Mouse (Mus musculus) adrenal gland, postnatal 25 days (tissue): Measurements from ENCODE around the gene Ugt1a2. TPM values are rescaled to one million over a fixed set of nuclear protein-coding genes. Genes with fewer than 3 reads are reported as not detected.

Source experiments
- DNase-seq: peaks from one replicate; pipeline ENCODE4 v3.0.0; 2021; ENCODE audit warnings: mixed read lengths
- total RNA-seq: library from RNA; stranded (reverse); gene quantifications from 2 replicates; pipeline ENCODE4 v1.2.3, GENCODE M21; 2021

Gene Ugt1a2
- total RNA-seq, 1 experiment from 2014 or later, result 0.21 TPM

DNA sequence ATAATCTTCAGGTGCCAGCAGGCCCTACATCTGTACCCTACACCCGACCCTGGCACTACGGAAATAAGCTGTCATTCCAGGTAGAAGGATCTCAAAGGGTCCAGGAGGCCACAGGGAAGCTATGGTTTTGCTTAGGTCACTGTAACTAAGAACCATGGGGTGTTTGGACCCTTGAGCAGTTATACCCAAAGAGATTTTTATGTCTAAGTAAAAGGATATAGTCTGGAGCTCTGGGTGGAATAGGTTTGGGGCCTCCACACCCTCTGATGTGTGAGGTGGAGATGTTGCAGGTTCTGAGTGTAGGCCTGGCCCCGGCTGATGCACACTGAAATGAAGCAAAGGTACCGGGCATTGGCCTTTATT is 33.8 kb downstream of the Ugt1a2 start:
- no peak for DNase-seq

- DNase-seq, result no peak
These were observed 34.2 kb downstream of the Ugt1a2 start for GRCm38 (mm10) chr1:88234646-88235045.

DNA sequence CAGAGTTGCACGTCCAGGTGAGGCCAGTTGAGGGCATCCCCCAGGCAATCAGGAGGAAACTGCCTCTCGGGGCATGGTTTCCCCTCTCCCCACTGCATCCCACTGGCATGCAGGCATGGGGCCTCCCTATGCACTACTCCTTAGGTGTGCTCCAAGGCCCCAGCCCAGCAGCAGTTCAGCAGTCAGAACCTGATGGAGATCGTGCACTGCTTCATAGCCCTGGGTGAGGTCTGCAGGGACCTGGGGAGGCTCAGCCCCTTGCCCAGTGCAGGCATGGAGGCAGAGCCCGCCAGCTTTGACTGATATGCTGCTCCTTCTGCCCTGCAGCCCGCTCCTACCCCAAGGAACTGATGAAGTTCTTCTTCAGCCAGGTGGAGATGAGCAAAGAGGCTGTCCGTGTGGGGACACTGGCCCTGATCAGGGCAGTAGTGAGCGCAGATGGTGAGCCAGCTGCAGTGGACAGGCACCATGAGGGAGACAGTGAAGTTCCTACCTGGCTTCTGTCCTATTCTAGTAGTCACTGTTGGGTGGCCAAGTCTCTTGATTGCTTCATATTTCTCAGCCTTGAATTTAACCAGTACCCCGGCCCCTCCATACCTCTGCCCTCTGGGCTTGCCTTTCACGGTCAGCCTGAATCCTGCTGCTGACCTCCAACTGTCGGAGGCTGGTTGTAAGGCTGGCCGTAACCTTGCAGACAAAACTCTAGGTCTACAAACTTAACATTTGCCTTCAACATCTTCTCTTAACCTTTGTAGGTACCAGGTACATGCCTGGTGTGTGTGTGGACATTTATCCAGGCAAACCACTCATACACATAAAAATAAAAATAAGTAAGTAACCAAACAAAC is 34.9 kb downstream of the Ugt1a2 start:
- DNase-seq, result no peak

GRCm38 (mm10) chr1:88235894-88236415 is 35.6 kb downstream of the Ugt1a2 start:
- DNase-seq, result no peak

DNA sequence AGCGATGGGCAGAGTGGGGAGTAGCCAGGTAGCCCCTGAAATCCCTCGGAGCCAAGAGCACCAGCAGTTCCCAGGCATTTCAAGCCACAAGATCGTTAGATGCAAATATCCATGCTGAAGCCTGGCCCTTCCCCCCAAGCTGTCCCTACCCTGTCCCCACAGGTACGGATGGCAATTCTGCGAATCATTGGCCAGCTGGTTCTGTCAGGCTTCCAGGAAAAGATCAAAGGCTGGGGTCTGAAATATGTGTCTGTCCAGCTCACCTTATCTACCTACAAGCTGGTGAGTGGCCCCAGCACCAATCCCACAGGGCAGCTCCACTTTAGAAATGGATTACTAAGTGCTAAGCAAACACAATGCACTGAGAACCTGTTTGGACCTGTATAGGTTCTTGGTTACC is 36.9 kb downstream of the Ugt1a2 start:
- DNase-seq, result no peak

DNA sequence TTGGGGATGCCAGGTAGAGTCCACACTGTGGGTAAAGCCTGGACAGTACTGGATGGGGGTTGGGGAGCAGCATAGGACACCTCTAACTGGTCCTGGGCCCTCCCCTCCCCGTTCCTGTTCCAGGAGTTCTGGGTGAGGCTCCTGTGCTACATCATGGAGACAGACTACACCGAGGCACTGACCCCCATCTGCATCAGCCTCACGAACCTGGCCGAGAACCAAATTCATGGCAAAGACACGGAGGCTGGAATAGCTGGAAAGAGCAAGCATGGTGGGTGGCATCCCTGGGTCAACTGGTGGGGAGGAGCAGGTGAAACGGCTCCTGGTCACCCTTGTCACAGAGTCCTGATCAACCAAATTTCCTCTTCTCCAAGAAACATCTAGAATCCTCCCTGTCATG is 38.4 kb downstream of the Ugt1a2 start:
- no peak for DNase-seq

- DNase-seq, result no peak
These were observed 39.7 kb downstream of the Ugt1a2 start for GRCm38 (mm10) chr1:88240072-88240471.

- no peak for DNase-seq
These were observed 40.2 kb downstream of the Ugt1a2 start for GRCm38 (mm10) chr1:88240579-88240978.

- no peak for DNase-seq
These were observed 43.5 kb downstream of the Ugt1a2 start for GRCm38 (mm10) chr1:88243861-88244260.

DNA sequence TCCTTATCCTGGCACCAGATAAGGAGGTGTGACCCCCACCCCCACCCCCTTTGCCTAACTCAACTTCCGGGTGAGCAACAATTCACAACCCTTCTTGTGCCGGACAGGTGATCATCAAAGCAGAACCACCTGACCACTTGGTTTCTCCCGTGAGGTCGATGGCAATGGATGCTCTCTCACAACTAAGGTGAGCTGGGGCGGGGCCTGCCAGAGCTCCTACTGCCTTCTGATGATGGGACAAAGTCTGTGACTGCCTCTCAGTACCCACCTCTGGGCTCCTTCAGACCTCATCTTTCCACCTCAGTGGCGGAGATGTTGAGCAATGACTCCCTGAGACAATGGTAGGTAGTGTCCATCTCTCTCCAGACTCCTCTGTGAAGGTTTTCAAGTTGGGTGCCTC is 45.5 kb downstream of the Ugt1a2 start:
- no peak for DNase-seq

- no peak for DNase-seq
These were observed 46.0 kb downstream of the Ugt1a2 start for GRCm38 (mm10) chr1:88246386-88246785.

DNA sequence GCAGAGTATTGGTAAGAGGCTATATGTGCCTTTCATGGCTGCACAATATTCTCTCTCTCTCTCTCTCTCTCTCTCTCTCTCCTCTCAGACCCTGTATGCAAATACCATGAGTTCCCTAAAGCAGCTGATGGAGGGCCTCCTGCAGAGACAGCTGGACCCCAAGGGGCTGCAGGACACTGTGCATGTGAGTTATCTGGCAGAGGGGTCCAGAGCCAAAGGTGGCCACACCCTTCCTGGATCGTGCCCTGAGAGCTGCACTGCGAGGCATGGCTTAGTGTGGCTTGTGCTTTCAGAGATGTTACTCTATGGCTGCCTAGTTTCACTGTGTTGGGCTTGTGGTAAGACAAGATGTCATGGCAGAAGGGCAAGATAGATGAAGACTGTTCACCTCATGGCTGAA is 47.3 kb downstream of the Ugt1a2 start:
- DNase-seq, result no peak

- no peak for DNase-seq
These were observed 48.3 kb downstream of the Ugt1a2 start for GRCm38 (mm10) chr1:88248658-88249057.

- DNase-seq, result no peak
These were observed 49.2 kb downstream of the Ugt1a2 start for GRCm38 (mm10) chr1:88249596-88249995.

DNA sequence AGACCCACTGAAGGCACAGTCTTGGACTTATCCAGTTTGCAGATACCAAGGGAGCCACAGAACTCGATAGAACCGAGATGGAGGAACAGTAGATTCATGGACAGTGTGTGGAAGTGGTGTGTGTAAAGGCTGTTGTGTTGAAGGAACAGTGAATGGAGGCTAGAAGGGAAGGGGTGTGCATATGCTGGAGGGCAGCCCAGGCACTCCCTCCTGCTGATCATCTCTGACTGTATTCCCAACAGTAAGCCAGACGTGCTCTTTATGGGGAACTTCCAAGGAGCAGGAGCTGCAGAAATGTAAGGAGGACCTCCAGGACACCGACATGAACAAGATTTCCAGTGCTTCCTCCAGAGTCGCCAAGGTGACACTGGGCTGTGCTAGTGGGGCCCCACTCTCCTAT is 49.6 kb downstream of the Ugt1a2 start:
- DNase-seq, result no peak

GRCm38 (mm10) chr1:88253106-88253505 is 52.7 kb downstream of the Ugt1a2 start:
- DNase-seq, result no peak

DNA sequence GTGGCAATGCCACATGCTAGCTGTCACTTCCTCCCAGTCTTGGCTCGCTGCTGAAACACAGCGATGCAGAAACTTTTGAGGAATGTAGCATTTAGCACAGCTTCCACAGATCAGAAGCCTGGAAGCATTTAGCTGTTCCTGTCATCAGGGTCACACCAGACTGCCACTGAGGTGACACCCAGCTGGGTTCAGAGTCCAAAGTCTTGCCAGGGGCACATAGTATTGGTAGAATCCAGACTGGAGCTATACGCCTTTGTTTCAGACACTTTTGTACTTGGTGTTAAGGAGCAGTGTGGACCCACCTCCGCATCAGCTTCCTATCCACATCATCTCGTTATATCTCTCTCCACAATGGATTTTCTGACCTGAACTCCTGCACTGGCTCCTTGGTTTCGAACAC is 53.1 kb downstream of the Ugt1a2 start:
- DNase-seq, result no peak

DNA sequence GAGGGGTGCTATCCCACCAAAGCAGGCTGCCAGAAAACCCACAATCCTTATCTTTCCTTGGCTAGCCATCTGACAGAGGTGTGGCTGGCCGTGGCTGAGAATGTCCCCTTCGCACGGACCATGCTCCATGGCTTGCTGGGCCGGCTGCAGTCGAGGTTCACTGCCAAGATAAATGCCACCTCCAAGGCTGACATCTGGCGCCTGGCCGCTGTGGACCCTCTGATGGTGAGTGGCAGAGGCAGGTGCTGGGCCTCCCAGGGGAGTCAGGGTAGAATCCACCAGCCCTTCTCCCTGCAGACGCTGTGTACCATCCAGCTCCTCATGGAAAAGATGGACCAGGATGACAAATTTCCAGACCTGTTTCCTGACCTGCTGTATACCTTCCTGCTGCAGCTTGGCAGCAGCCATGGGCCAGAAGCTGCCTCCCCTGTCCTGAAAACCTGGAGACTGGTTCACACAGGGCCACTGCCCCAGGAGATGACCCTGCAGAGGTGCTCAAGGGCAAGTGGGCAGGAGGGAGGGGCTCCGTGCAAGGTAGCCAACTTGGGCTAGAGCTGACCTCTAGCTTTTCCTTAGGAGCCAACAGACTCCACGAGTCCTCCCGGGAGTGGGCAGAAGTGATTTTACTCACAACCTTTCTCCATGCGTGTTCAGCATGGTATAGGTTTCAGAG is 54.5 kb downstream of the Ugt1a2 start:
- no peak for DNase-seq

- DNase-seq, result no peak
These were observed 55.1 kb downstream of the Ugt1a2 start for GRCm38 (mm10) chr1:88255466-88255857.

DNA sequence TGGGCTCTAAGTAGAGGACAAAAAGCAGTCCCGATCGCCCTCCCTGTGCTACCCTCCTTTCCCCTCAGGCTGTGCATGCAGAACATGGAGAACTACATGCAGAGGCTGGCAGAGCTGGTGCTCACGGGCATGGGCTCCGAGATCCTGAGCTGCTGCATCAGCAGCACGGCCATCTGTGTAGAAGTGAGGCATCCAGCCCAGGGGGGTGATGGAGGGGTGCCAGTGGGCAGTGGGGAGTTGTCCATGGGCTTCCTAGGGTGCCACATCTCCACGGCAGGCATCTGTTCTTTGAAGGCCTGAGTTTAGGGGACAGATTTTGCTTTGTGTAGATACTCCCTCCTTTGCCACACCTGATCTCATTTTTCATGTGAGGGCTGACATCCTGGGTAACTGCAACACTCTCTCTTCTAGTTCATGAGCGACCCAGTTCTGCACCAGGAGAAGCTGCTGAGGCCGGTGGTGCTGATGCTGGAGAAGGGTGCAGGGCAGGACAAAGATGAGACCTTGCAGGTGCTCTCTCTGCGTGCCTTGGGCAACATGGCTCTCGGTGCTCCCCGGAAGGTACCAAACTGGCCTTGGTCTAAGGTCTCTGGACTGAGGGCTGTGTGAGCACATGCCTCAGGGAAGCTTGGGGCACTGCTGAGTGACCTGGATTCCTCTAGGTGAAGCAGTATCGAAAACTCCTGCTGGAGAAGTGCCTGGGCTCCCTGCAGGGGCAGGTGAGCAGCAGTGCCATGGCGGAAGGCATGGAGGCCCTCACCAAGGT is 55.8 kb downstream of the Ugt1a2 start:
- DNase-seq, result no peak

GRCm38 (mm10) chr1:88256886-88257663 is 56.7 kb downstream of the Ugt1a2 start:
- DNase-seq, result no peak

DNA sequence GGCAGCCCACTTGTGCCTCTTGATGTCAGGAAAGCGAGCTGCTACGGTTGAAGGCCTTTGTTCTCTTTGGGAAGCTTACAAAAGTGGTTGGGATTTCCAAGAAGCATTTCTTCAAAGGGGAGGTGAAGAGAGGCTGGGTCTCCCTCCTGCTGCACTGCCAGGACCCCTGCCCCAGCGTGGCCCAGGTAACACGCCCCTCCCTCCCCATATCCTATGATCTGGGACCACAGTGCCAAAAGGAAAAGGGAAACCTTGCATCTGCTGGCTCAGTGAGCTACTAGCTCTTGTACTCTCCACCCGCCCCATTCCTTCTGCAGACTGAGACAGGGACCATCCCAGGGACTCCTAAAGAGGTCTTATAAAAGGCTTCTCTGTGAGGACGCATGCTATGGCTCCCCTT is 57.3 kb downstream of the Ugt1a2 start:
- DNase-seq, result no peak
